Mouse (Mus musculus): ENCODE measurements around the gene Gm5767.

DNA sequence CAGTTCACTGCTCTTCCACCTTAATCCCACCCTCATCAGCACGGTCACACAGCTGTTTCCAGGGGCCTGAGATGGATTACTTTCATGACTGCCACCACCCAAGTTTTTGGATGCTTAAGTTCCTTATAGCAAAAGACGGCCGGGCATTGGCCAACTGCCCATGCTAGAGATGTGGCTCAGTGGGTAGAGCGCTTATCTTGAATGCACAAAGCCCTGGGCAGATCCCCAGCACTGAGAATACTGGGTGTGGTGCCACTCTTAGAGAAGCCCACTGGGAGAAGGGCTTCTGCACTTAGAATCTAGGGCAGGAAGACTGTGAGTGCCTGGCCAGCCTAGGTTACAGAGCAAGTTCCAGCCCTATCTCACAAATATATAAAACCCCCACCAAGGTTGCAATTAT is 1.9 kb upstream of the Gm5767 start:
- TF ChIP-seq CTCF (IDR thresholded peaks at IDR 0.05; ENCODE audit: low read depth) (no peak), EP300 (IDR thresholded peaks at IDR 0.05; ENCODE audit: low read depth) (peak; percentile 75)

Data from liver, postnatal 0 days (tissue).